Mouse (Mus musculus) c-Kit-positive CD71-negative TER-119-negative erythroid progenitor cells, embryonic 14.5 days (primary cell): ENCODE data around the gene Olfr12.

Source experiments
- DNase-seq: peaks from one replicate; pipeline ENCODE4 v3.0.0-alpha.2; 2013; ENCODE audit warnings: low read depth

Gene Olfr12

DNA sequence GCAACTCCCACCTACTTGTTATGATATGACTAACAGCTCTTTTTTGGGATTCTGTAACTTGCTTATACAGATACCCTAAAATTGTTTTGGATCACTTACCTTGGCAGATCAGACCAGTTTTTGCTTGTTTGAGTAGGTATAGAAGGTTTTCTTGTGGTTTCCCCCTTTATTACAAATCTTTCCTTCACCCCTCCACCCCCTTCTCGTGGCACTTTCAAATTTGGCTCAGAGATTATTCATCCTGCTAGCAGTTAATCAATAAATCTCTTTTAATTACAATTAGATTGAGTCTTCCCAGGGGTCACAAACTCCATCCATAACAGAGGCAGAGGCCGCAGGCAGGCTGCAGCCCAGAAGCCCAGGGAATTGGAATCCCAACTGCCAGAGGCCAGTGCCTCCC, at the start of gene Olfr12:
TSS of gene Olfr12 (plus strand) at position 301 of the 400 bp plus-strand sequence.
- no peak for DNase-seq

- no peak for DNase-seq
Measured at GRCm38 (mm10) chr1:92571022-92571421, 46.6 kb upstream of the Olfr12 start, which contains the start of gene Olfr1413. Gene Olfr1413 (plus strand): TSS chr1:92571322.

DNA sequence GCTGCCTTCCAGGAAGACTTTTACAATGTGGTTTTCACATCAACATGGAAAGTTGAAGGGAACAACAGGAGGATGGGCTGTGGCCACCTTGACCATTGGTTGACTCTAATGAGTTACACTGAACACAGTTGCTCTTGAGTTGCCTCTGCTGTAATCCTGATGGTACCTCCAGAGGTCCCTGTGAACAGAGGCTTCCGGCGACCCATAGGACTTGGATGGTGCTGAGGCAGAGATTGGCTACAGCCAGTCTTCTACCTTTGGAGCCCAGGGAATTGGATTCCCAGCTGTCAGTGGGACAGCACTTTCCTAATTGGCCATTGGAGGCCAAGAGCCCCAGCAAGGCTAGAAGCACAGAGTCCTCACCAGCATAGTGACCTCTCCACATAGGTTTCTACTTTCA, 32.1 kb upstream of the Olfr12 start, which contains the start of gene Olfr1412:
TSS of gene Olfr1412 (plus strand) at position 301 of the 400 bp plus-strand sequence.
- DNase-seq: no peak

- no peak for DNase-seq
Measured at GRCm38 (mm10) chr1:92594111-92594510, 23.5 kb upstream of the Olfr12 start, which contains the start of gene Olfr1411. Gene Olfr1411 (plus strand): TSS chr1:92594411.

DNA sequence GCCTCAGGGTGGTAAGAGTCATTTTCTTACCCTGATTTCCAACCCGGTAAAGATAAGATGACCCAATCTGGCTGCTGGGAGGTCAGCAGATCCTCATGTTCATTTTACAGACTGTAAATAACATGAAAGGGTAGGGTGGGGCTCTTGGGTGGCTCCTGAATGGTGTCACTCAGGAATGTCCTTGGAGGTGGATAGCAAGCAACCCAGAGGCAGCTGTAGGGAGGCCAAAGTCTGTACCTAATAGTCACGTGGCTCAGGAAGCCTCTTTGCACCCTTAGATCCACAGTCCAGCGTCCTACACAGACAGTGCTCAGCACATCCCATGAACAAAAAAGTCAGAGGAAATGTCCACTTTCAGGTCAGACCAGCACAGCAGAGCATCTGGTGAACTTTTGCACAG, 21.6 kb upstream of the Olfr12 start:
- no peak for DNase-seq

GRCm38 (mm10) chr1:92605482-92605881, 12.1 kb upstream of the Olfr12 start, which contains the start of gene Olfr1410:
Gene Olfr1410 (plus strand): TSS chr1:92605782.
- no peak for DNase-seq

- DNase-seq: no peak
Measured at GRCm38 (mm10) chr1:92607711-92608110, 9.9 kb upstream of the Olfr12 start.

- peak; percentile 24 for DNase-seq
Measured at GRCm38 (mm10) chr1:92611008-92611407, 6.6 kb upstream of the Olfr12 start.

GRCm38 (mm10) chr1:92613175-92613574, 4.4 kb upstream of the Olfr12 start:
- no peak for DNase-seq

- peak; percentile 6 for DNase-seq
Measured at GRCm38 (mm10) chr1:92614516-92614915, 3.1 kb upstream of the Olfr12 start.

DNA sequence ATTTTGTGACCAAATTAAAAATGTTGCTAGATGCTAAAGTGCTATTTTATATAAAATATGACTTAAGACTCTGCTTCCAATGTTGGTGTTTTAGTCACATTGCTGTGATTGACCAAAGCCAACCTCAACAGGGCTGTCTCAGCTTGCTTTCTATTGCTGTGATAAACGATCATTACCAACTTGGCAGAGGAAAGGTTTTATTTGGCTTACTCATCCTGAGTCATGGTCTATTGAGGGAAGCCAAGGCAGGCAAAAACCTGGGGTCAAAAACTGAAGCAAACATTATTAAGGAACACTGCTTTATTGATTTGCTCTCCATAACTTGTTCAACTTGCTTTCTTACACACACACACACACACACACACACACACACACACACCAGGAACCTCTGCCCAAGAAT, 1.5 kb upstream of the Olfr12 start:
- no peak for DNase-seq

- no peak for DNase-seq
Measured at GRCm38 (mm10) chr1:92618360-92618759, 772 bp downstream of the Olfr12 start.

GRCm38 (mm10) chr1:92628227-92628626, 10.6 kb downstream of the Olfr12 start:
- no peak for DNase-seq

GRCm38 (mm10) chr1:92632196-92632595, 14.6 kb downstream of the Olfr12 start:
- no peak for DNase-seq

DNA sequence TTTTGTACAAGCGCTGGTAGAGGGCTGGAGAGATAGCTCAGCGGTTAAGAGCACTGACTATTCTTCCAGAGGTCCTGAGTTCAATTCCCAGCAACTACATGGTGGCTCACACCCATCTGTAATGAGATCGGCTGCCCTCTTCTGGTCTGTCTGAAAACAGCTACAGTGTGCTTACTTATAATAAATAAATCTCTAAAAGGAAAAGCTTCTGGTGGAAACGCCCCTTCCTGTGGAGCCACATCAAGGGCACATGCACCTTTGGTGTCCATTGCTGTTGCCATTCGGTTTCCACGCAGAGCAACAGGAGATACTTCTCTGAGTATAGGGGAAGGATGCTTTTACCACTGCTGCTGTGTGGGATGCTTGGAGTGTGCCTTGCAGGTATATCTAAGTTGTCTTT, 15.4 kb downstream of the Olfr12 start:
- DNase-seq: no peak

DNA sequence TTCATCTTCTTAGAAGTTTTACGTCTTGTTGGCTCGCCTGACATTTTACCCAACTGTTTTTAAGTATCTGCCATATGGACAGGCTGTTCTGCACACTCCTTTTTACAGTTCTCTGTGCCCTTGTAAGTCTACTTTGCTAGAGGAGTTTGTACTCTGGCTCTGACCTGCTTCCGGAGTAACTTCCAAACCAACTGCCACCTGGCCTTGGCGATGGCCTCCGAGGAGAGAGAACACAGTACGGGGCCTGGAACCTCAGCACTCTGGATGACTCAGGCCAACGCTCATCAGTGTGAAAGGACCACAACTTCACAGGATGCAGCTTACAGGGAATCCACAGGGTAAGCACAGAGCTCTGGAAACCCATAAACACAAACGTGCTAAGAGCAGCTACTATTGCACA, 16.1 kb downstream of the Olfr12 start:
- no peak for DNase-seq

DNA sequence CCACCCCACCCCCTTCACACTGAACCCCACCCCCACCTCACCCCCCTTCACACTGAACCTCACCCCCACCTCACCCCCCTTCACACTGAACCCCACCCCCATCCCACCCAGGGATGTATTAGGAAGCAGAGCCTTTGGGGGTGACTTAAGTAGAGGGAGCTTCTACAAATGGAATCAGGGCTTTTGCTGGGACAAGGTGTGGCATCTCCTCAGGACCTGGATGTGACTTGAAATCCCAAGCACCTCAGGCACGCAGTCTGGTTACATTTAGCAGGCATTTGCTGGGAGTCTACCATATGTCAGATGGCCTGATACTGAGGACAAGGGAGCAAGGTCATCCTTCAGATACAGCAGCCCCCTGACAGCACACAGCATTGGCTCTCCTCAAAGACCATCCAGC, 17.0 kb downstream of the Olfr12 start:
- DNase-seq: no peak

GRCm38 (mm10) chr1:92634976-92635599, 17.5 kb downstream of the Olfr12 start:
- no peak for DNase-seq

GRCm38 (mm10) chr1:92636015-92636414, 18.4 kb downstream of the Olfr12 start:
- no peak for DNase-seq

GRCm38 (mm10) chr1:92636676-92637075, 19.1 kb downstream of the Olfr12 start:
- DNase-seq: no peak

- no peak for DNase-seq
Measured at GRCm38 (mm10) chr1:92637501-92638172, 20.0 kb downstream of the Olfr12 start.

DNA sequence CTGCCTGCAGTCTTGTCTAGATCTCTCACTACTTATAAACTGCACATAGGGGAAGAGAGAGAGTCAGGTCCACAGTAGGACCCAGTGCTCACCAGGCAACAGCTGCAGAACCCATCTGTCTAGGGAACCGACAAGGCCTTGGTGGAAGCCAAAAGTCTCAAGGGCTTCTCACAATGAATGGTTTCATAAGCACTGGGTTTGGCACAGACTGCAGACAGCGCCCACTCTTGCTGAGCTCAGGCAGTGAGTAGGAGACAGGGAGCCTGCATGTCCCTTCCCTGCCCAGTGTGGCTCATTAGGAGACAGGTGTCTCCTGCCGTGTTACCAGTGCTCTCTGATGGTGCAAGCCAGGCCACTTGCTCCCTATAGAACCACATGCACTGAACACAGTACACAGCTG, 20.6 kb downstream of the Olfr12 start:
- no peak for DNase-seq

- DNase-seq: no peak
Measured at GRCm38 (mm10) chr1:92638736-92639135, 21.1 kb downstream of the Olfr12 start.

DNA sequence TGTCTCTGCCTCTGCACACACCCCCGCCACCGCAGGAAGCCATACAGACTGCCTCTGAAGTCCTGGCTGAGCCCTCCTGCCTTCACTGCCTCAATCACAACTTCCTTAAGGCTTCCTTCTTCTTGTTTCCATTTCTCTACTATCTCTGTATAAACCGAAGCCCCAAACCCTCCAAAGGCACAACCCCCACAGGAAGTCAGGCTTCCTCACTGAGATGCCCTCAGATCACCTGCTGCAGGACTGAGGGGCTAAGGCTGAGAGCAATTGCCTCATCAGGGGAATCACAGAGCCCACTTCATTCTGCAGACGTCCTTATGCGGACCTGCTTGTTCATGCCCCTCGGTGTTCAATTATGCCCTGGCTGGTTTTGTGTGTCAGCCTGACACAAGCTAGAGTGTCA, 22.8 kb downstream of the Olfr12 start:
- no peak for DNase-seq
